Mouse (Mus musculus) c-Kit-positive CD71-positive TER-119-positive erythroid progenitor cells, embryonic 14.5 days (primary cell): ENCODE results near the gene Gper1.

Source experiments
- DNase-seq: peaks from one replicate; pipeline ENCODE4 v3.0.0-alpha.2; 2013; ENCODE audit warnings: low spot score

Gper1 gene

DNA sequence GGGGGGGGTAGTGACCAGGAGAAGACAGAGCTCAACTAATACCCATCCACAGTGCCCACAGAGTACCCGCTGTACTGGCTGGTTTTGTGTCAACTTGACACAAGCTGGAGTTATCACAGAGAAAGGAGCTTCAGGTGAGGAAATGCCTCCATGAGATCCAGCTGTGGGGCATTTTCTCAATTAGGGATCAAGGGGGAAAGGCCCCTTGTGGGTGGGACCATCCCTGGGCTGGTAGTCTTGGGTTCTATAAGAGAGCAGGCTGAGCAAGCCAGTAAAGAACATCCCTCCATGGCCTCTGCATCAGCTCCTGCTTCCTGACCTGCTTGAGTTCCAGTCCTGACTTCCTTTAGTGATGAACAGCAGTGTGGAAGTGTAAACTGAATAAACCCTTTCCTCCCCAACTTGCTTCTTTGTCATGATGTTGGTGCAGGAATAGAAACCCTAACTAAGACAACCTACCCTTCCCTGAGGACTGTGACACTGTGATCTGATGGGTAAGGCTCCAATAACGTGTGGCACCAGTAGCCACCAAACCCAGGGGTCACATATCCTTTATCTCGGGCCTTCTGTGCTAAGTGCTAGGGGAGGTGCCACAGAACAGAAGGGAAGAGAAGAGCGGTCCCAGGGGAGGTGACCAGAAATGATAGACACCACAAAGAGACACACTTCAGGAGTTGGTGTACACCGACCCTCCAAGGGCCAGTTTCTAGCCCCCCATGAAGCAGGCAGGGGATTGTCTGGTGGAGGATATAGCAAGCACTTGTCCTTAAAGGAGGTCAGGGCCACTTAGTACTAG, 32.4 kb upstream of the Gper1 start:
- peak; percentile 58 for DNase-seq

DNA sequence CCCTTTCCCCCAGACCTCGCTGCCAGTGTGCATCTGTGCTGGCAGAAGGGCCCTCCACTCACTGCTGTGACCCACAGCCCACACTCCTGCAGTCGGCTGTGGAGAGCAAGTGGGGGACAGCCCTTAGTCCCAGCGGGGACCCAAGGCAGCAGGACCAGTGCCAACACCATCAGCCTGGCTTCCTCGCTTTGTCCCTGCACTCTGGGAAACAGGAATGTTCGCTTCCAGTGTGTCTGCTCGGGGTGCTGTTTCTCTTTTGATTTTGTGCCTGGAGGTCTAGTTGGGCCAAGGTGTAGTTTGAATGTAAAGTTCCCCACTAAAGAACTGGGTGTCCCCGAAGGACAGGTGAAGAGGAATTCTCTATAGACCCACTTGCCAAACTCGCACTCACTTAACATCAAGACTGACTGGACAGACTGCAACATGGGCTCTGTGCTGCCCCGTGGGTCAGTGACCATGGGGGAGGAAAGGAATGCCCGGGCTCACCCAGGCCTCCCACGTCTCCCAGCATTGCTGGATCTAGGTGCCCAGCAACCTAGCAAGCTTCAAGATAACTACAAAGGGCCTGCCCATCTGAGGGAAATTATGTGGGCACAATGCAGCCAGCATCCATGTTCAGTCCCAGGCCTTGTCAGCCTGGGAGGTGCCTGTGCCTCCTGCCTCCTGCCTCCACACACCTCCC, 31.5 kb upstream of the Gper1 start:
- no peak for DNase-seq

DNA sequence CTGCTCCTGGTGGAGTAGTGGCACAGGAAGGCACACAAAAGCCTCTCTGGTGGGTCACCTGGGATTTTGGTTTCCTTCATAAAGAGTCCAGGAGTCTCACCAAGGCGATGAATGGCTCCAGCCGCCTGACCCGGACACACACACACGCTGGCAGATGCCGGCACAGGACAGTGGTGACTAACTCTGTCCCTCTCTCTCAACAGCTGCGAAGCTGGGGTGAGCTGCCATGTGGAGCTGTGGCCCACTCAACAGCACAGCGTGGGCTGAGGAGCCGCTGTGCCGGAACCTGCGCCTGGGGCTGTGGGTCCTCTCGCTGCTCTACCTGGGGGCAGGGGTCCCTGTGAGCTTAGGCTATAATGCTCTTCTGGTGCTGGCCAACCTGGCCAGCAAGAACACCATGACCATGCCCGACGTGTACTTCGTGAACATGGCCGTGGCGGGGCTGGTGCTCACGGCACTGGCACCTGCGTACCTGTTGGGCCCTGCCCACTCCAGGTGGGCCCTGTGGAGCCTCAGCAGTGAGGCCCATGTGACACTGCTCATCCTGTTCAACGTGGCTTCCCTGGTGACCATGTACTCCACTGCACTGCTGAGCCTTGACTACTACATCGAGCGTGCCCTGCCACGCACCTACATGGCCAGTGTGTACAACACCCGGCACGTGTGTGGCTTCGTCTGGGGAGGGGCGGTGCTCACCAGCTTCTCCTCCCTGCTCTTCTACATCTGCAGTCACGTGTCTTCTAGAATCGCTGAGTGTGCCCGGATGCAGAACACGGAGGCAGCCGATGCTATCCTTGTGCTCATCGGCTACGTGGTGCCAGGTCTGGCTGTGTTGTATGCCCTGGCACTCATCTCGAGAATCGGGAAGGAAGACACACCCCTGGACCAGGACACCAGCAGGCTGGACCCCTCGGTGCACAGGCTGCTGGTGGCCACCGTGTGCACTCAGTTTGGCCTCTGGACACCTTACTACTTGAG, 30.4 kb upstream of the Gper1 start:
- DNase-seq, result no peak

DNA sequence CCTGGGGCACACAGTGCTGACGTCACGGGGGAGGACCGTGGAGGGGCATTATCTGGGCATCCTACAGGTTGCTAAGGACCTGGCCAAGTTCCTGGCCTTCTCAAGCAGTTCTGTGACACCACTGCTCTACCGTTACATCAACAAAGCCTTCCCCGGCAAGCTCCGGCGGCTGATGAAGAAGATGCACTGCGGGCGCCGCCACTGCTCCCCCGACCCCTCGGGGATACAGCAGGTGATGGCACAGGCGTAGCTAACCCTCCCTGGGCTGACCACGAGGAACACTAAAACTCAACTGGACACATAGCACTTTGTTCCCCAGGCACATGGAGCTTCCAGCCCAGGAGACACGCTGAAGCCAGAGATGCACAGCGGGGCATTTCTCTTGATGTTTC, 29.8 kb upstream of the Gper1 start:
- no peak for DNase-seq

DNA sequence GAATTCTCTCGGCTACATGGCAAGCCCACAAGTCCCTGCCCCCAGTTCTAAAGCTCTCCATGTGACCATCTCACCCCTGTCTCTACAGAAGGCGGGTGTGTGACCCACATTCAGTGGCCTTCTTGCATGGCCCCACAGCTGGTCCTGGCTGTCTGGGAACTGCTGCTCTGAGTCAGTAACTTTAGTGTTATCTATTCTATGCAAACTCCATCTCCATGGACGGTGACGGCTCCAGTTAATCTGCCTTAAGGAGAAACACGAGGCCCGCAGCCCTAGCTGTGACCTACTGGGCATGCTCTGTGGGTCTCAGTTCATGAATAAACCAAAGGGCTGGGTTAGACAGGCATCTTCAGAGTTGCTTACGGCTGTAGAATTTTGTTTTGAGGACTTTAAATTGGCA, 28.6 kb upstream of the Gper1 start:
- peak; percentile 74 for DNase-seq

DNA sequence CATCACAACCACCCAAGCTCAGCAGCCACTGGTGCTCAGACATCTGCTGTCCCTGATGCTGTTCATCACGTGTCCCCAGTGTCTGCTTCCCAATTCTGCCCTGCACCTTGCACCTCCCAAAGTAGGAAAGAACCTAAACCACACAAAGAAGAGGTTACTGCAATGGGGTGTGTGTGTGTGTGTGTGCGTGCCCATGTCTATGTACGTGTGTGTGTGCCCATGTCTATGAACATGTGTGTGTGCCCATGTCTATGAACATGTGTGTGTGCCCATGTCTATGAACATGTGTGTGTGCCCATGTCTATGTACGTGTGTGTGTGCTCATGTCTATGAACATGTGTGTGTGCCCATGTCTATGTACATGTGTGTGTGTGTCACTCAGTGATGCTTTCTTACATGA, 27.4 kb upstream of the Gper1 start:
- DNase-seq, result no peak

DNA sequence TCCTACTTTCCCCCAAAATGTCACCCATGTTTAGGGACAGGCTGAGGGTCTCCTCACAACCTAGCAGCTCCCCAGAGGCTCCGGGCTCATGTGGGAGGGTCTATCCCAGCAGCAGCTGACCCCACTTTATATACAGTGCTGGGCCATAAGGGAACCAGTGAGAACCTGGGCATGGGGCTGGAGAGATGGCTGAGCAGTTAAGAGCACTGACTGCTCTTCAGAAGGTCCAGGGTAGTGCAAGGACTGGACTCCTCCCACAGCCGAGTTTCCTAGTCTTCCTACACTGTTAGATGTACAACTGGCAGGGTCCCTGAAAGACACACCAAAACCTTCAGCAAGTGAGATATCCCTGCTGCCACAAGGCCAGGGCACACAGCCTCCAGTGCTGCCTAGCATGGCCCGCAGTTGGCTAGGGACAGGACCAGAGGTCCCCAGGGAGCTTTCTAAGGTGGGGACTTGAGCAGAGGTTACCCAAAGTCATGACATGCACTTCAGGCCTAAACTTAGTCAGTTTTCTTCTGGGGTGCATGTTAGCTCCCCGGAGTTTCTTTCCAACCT, 25.5 kb upstream of the Gper1 start:
- no peak for DNase-seq

DNA sequence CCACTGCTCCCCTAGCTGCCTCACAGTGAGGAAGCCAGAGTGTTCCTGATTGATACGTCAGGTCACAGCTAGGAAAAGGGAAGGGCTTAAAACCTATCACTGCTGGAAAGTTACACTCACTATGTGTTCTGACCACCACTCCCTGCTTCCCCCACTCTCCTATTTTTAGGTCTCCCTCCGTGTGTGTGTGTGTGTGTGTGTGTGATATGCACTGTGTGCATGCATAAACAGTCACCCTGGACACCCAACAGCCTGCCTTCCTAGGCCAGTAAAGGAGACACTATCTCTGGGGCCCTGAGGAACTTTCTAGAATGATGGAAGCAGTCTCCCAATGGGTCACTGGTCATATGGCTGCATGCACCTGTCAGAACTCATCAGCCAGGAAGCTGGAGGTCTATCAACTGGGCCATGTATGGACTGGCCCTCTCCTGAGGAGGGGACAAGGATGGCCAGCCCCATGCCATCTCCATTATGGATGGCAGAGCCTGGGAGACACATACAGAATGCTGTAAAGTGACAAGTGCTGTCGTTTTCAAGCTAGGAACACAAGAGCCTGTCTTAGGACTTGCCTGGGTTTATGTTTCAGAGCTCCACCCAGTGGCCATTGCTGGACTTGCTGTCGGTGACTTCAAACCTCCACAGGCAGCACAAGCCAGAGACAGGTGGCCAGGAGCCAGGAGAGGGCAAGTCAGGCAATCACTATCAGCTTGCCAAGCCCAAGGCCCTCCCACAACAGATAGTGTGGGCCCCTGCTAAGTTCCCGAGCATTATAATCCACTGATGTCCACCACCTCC, 24.8 kb upstream of the Gper1 start:
- DNase-seq, result peak; percentile 90

DNA sequence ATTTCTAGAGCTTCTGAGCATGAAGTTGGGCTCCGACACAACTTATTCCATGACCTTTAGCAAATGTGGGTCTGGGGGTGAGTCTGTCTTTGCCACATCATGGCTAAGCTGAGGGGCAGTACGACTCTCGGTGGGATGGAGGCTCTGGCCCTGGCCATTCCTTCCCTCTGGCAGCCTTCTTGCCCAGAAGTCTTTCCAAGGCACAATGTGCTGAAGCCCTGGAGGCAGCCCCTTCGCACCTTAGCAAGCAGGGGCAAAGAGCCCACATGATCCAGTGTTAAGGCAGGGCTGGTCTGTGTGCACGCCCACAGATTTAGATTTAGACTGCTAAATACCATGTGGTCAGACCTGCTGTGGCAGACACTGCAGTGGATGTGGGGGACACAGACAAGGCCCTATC, 24.2 kb upstream of the Gper1 start:
- no peak for DNase-seq

DNA sequence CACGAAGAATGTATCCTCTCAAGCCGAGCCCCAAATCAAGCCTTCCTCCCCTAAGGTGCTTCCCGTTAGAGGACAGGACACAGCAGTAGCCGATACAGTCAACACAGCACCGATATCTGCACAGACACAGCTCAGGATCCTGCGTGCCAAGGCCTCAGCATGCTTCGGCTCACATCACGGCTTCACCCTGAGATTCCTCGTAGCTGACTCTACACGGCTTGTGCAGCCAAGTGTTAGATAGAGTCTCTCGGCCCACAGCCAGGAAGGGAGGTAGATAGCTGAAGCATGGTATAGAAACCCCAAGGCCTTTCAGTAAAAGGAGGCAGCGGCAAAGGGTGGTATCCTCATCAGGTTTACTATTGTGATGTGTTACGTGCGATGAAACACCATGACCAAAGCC, 23.0 kb upstream of the Gper1 start:
- DNase-seq, result no peak

DNA sequence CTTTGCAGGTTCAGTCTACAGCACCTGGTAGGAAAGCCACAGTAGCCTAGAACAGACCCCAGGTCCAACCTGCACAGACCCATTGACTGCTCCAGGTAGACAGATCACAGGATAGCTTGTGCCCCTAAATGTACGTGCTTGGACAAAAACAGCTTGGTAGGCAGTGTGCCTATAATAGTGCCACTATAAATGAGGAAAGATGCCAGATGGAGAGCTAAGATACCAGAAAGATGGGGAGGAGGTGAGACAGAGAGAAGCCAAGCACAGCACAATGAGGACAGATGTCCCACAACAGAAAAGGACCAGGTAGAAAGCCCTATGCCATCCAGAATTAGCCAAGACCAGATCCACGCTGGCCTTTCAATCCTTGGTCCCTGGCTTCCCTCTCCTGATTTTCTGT, 20.8 kb upstream of the Gper1 start:
- no peak for DNase-seq

DNA sequence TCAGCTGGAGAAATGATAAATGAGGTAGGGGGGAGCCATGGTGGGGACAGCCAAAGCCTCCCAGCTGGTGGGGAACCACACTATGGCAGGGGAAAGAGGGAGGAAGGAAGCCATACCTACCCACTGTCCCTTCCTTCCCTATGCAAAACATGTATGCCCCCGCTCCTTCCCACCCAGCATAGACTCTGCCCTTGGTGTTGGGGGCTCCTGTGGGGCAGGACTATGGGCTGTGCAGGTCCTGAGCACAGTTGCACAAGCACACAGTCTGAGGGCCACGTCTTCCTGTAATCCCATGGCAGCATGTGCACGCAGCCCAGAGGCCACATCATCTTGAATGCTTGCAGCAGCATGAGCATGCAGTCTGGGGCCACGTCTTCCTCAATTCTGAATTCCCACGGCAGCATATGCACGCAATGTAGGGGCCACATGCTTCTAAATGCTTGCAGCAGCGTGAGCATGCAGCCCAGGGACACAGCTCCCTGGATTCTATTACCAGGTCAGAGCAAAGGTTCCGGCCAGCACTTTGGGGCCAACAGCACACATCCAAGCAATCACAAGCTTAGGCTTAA, 19.2 kb upstream of the Gper1 start:
- DNase-seq, result no peak

DNA sequence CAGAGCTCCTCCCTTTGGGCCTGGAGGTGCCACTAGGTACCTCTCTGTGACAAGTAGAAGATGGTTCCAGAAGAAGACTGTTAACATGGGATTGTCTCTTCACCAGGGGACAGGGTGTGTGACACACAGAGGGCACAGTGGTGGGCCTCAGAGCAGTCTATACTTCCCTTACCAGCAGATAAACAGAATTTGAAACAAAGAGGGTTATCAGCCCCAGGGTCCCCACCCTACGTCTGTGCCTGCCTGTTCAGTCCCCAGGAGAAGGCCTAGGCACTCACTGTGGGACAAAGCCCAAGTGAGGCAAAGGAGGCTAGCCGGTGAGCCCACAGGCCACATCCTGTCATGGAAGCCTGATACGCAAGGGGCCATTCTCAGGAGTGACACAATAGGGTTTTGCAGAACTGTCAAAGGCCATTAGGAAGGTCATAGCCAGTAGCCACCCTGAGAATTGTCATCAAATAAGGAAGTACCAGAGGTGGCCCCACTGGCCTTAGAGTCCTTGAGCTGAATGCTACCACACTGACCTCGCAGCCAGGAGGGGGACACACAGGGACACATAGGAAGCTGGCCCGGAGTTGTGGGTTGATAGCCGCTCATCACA, 18.1 kb upstream of the Gper1 start, which contains the start of gene C130050O18Rik:
Gene C130050O18Rik, plus strand, starts transcription at position 480 of the 601 bp plus-strand sequence.
- DNase-seq, result no peak

DNA sequence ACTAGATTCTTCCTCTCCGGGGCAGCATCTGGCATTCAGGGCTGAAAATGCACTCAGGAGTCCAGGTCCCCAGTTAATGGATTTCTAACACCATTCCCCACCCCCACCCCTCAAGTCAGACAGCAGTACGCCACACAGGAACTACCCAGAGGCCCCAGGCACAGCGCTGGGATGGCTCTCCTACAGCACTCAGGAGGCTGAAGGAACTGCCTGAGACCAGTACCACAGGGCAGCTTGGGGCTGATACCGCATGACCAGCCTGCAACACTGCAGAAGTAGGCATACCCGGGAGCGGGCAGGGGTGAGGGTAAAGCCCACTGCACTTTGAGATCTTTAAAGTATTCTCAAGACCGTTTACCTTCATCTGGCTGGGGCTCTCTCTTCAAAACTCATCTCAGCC, 17.5 kb upstream of the Gper1 start:
- DNase-seq, result no peak

DNA sequence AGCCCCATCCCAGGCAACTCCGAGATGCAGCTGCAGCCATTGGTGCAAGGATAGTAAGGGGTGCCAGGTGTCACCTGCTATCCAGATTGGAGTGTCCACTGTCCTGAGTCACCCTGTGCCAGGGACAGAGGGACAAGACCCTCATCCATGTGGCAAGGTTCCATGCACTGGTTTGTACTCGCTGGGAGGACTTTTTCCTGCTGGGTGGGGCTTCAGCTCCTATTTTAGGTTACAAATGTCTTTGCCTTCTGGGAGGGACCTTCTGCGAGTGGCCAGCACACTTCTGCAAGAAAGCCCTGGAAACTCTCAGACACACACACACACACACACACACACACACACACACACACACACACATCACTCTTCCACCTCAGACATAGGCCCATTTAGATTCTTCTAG, 17.0 kb upstream of the Gper1 start:
- DNase-seq, result no peak

DNA sequence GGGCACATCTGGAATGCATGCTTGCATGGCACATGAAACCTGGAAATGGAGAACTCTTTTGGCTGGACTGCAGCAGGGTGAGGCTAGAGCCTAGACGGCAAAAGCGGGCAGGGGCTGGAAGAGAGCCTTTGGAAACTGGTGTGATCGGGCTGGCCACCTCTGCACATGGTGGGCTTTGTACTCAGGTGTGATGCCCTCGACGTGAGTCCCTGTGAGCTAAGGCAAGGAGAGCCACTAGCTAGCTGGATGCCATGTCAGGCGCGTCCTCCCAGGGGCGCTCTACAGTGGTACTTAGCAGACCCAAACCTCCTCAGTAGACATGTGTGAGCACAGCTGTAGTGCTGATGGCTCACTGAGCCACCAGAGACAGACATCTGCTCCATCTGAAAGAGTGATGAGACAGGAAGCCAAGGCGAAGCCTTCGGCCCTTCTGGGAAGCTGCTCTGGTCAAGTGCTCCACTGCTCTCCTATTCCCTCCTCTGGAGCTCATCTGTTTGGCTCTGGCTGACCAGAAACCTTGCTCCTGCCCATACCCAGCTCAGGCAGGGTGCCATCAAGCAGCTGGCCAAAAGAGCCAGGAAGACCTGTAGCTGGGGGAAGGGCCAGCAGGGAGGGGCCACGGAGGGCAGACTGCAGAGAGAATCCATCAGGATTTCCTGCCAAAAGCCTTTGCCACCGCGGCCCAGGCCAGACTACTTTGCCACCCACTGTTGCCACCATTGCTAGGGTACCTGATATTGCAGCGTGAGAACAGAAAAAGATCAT, 15.6 kb upstream of the Gper1 start:
- no peak for DNase-seq

DNA sequence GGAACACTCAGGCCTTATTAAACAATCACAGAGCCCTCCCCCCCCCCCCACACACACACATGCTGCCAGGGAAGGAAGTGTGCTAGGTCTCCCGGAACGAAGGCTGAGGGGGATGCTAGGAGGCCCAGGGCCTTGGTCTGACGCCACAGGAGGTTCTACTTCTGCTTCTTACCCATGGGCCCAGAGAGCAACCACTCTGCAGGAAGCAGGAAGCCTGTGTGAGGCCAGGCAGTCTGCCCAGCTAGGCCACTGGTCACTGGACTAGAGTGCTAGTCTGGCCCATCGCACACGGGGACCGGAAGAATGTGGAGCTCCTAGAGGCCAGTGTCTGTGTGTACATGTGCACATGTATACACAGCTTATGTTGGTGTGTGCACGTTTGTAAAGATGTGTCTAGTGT, 14.4 kb upstream of the Gper1 start:
- no peak for DNase-seq

DNA sequence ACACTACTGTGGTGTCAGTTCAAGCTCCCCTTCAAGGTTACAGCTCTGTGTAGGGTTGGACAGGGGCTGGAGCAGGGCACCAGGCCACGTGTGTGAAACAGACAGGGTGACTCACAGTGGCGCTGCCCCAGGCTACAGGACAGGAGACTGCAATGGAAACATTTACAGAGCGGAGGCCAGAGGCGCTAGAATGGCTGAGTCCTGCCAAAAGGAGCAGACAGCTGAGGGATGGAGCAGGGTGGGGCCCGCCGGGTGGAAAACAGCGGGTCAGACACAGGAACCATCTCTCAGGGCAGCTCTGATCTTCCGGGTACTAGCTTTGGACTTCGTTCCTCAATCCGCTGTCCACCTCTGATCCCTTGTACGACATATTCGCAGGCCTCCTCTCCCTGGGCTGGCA, 13.5 kb upstream of the Gper1 start:
- no peak for DNase-seq

DNA sequence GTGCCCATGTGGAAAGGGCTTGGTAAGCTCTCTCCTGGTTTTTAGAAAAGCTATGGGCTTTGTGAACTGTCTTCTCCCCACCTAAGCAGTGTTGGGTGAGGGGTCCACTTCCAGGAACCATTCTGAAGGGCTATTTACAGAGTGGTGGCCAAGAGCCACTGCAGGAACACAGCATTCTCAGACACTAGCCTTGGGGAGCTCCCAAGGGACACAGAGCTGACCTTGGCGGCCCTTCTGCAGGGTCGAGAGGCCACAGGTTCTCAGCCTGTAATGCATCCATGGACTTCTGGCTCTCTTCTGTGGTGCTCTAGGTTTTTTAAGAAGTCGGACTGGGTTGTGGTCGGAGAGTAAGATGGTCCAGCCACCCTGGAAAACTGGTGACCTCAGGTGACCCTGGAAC, 12.9 kb upstream of the Gper1 start:
- no peak for DNase-seq

DNA sequence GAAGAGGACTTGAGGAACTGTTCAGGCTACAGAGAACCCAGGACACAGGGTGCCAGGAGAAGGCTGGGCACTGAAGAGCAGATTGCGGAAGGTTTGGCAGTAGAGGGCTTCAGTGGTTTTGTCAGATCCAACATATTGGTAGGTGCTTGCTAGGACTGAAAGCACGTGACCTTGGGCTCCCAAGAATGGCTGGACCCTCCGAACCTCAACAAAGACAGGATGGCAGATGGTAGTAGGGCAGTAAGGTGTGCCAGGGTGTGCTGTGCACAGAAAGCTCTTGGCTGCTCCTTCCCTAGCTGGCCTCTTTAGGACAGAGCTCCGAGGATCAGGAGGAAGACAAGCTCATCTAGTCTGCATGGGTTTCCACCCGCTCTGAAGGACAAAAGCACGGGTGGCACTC, 11.8 kb upstream of the Gper1 start:
- DNase-seq, result no peak
